Mouse (Mus musculus): ENCODE data around the gene Magi2. TPM values are rescaled to one million over a fixed set of nuclear protein-coding genes. Genes with fewer than 3 reads are reported as not detected.
A peak's percentile ranks its signal among the peaks of the same experiment; 100 is the strongest.

Magi2 gene
- polyA plus RNA-seq, 1 experiment from 2014 or later: 6.8 TPM

- Histone ChIP-seq H3K9ac (no peak overlapping the region), H3K9me3 (no peaks in the 10 kb centered on the region), H3K27ac (no peak overlapping the region), H3K4me2 (replicated peaks) (no peak overlapping the region), H3K27me3 (no peaks in the 10 kb centered on the region), H3K4me1 (no peaks in the 10 kb centered on the region), H3K4me3 (no peak overlapping the region), H3K36me3 (no peaks in the 10 kb centered on the region)
- WGBS: 93% methylated on average over 1 of the region's 1 CpGs
- no peak for ATAC-seq (ENCODE audit: low FRiP score, low read depth)
These were observed 838.2 kb downstream of the Magi2 start for GRCm38 (mm10) chr5:20065081-20065480.

DNA sequence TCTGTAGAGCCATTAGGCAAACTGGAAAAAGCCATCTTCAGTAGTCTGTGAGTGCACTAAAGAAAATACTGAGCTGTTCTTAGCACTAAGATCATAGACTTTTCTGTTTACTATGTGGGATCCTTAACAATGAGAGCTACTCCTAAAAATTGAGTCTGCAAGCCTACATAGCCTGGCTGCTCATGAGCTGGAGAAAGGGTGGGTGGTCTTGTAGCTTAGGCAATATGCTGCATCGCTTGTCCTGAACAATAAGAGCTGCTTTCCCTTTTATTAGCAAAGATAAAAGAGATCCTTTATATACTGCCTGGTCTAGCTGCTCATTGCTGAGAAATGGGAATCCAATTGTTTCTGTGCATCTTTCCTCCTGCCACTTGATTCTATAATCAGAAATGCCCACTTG, 841.7 kb downstream of the Magi2 start:
- WGBS: 74% methylated on average over 1 of the region's 1 CpGs
- Histone ChIP-seq H3K27ac (no peak overlapping the region), H3K4me2 (replicated peaks) (no peak overlapping the region), H3K4me1 (no peaks in the 10 kb centered on the region), H3K9ac (no peak overlapping the region), H3K9me3 (no peaks in the 10 kb centered on the region), H3K36me3 (no peaks in the 10 kb centered on the region), H3K4me3 (no peak overlapping the region), H3K27me3 (no peaks in the 10 kb centered on the region)
- no peak for ATAC-seq (ENCODE audit: low FRiP score, low read depth)

DNA sequence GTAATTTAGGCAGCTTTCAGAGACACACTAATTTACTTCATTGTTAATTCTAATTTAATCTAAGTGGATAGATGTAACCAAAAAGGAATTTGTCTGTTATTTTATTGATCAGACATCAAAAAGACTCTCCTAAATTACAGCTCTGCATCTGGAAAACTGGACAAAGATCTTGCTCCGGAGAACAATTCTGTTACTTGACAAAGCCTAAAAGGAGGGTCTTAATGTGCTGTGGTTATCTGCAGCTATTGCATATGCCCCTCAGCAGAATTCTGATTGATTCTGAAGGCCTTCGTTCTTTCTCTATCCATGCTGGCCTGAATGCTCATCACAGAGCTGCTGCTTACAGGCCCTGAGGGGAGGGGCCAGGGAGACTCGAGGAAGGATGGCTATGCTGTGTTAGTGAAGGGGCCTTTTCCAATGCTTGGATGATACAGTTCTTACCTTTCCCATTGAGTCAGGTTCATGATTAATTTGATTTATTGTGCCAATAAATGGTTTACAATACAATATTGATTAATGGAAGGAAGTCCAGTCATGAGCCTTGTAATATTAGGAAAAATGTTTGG, 842.2 kb downstream of the Magi2 start:
- H3K9me3 ChIP-seq: no peaks in the 10 kb centered on the region
- no peaks in the 10 kb centered on the region for H3K27me3 ChIP-seq
- 63% methylated on average over 3 of the region's 3 CpGs for WGBS
- H3K4me1 ChIP-seq: no peaks in the 10 kb centered on the region
- H3K4me2 ChIP-seq (replicated peaks): no peak overlapping the region
- no peak overlapping the region for H3K4me3 ChIP-seq
- H3K9ac ChIP-seq: no peak overlapping the region
- ATAC-seq (ENCODE audit: low FRiP score, low read depth): no peak
- no peak overlapping the region for H3K27ac ChIP-seq
- H3K36me3 ChIP-seq: no peaks in the 10 kb centered on the region

DNA sequence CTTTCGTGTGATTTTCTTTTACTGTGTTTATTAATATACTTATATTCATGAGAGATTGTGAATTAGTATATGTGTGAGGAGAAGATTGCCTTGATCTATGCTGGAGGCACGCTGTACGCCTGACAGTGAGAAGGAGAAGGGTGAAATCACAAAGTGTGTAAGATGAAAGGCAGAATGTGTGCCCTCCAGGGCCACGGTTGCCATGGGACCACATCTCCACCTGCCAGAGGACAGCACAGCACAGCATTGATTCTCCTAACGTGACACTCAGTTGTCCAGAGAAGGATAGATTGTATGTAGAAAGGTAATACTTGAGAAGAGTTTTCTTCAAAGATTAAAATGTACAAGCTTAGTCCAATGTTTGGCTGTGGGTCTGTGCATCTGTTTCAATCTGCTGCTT, 847.3 kb downstream of the Magi2 start:
- 77% methylated on average over 5 of the region's 5 CpGs for WGBS
- Histone ChIP-seq H3K27me3 (no peaks in the 10 kb centered on the region), H3K4me2 (replicated peaks) (no peak overlapping the region), H3K4me3 (no peak overlapping the region), H3K36me3 (no peaks in the 10 kb centered on the region), H3K4me1 (no peaks in the 10 kb centered on the region), H3K27ac (no peak overlapping the region), H3K9ac (no peak overlapping the region), H3K9me3 (no peaks in the 10 kb centered on the region)
- no peak for ATAC-seq (ENCODE audit: low FRiP score, low read depth)

DNA sequence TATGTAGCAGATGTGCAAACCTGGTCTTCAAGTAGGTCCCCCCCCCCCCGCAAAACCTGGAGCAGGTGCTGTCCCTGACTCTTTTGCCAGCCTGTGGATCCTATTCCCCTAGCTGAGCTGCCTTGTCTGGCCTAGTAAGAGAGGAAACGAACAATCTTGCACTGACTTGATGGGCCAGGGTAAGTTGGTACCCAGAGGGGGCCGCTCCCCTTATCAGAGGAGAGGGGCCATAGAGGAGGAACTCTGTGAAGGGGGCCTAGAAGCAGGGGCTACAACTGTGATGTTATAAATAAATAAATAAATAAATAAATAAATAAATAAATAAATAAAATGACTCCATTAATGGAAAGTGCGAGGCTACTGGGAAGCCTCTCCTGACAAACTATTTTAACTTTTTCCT, 848.0 kb downstream of the Magi2 start:
- Histone ChIP-seq H3K27me3 (no peaks in the 10 kb centered on the region), H3K27ac (no peak overlapping the region), H3K4me1 (no peaks in the 10 kb centered on the region), H3K4me2 (replicated peaks) (no peak overlapping the region), H3K9ac (no peak overlapping the region), H3K4me3 (no peak overlapping the region), H3K36me3 (no peaks in the 10 kb centered on the region), H3K9me3 (no peaks in the 10 kb centered on the region)
- no peak for ATAC-seq (ENCODE audit: low FRiP score, low read depth)
- WGBS: 91% methylated on average over 4 of the region's 4 CpGs

DNA sequence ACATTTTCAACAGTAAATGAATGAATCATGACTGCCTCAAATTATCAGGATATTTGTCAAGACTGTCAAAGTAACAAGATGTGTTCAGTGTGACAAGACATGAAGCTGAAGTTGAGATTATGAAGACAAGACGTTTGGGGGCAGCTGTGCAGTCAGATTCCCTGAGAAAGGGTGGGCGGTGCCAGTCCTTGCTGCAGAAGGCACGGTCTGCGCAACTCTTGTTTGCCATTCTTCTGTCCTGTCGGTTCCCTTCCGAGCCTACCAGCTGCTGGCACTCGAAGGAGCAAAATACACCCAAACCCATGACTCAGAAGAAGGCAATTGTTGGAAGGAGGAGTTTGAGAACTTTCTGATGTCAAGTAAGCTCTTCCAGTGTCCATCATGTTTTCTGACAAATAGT, 852.1 kb downstream of the Magi2 start:
- ATAC-seq (ENCODE audit: low FRiP score, low read depth): no peak
- H3K9me3 ChIP-seq: no peaks in the 10 kb centered on the region
- H3K9ac ChIP-seq: no peak overlapping the region
- no peak overlapping the region for H3K4me2 ChIP-seq (replicated peaks)
- no peak overlapping the region for H3K27ac ChIP-seq
- no peak overlapping the region for H3K4me3 ChIP-seq
- WGBS: 81% methylated on average over 7 of the region's 7 CpGs
- no peaks in the 10 kb centered on the region for H3K36me3 ChIP-seq
- peaks cover 14% of the 10 kb centered on the region for H3K4me1 ChIP-seq
- H3K27me3 ChIP-seq: no peaks in the 10 kb centered on the region

DNA sequence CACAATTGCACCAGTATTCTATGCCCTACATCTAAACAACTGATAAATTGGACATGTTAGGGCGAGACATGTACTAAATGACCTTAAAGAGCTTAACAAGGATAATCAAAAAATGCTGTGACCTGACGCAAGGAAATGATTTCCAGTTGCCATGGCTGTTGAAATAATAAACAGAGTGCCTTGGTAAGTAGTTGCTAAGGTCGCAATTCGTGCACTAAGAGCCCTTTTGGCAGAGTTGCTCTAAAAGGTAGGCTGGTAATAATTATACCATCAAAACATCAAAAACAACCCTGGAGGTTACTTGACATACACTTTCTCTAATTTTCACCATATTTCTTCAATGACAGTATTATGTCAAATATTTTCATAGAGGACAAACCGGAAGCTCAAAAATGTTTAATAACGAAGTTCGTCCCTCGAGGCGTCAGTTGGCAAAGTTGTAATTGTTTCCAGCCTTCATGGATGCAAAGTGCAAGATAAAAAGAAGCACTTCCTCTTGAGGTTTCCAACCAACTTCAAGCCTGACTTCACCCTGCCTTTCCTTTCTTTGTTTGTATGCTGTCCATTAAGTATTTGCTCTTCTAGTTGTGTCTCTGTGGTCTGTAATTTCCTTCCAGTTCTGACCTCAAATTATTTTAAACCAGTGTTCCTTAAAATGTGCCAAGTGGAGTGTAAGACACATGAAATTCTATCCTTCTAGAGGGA, 853.9 kb downstream of the Magi2 start:
- H3K9me3 ChIP-seq: no peaks in the 10 kb centered on the region
- H3K9ac ChIP-seq: no peak overlapping the region
- no peak overlapping the region for H3K4me2 ChIP-seq (replicated peaks)
- no peaks in the 10 kb centered on the region for H3K36me3 ChIP-seq
- H3K4me3 ChIP-seq: no peak overlapping the region
- no peaks in the 10 kb centered on the region for H3K27me3 ChIP-seq
- H3K27ac ChIP-seq: no peak overlapping the region
- no peak for ATAC-seq (ENCODE audit: low FRiP score, low read depth)
- WGBS: 22% methylated on average over 9 of the region's 9 CpGs
- peaks cover 14% of the 10 kb centered on the region for H3K4me1 ChIP-seq

- H3K27ac ChIP-seq: no peak overlapping the region
- no peak overlapping the region for H3K4me2 ChIP-seq (replicated peaks)
- WGBS: 90% methylated on average over 1 of the region's 1 CpGs
- H3K27me3 ChIP-seq: no peaks in the 10 kb centered on the region
- H3K36me3 ChIP-seq: no peaks in the 10 kb centered on the region
- H3K4me3 ChIP-seq: no peak overlapping the region
- H3K9ac ChIP-seq: no peak overlapping the region
- ATAC-seq (ENCODE audit: low FRiP score, low read depth): peak; percentile 57
- H3K4me1 ChIP-seq: peaks cover 14% of the 10 kb centered on the region
- H3K9me3 ChIP-seq: no peaks in the 10 kb centered on the region
These were observed 855.5 kb downstream of the Magi2 start for GRCm38 (mm10) chr5:20082368-20082767.

DNA sequence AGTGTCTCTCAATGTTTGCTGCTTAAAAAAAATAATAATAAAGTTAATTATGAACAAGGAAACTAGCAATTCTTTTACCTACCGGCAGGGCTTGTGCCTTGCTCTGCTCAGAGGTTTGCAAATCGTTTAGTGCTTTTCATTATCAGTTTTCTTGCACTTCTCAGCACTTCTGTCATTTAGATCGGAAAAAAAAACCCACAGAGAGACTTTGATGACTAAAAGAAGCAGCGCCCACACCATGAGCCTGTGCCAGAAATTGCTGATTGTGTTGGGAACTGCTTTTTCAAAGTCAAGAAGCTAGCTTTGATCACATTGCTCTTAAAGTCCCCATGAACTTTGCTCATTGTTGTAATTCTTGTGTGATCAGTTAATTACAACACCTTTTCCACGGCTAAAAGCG, 860.2 kb downstream of the Magi2 start:
- no peaks in the 10 kb centered on the region for H3K36me3 ChIP-seq
- no peak overlapping the region for H3K27ac ChIP-seq
- H3K9ac ChIP-seq: no peak overlapping the region
- no peak for ATAC-seq (ENCODE audit: low FRiP score, low read depth)
- no peaks in the 10 kb centered on the region for H3K9me3 ChIP-seq
- no peaks in the 10 kb centered on the region for H3K27me3 ChIP-seq
- no peak overlapping the region for H3K4me3 ChIP-seq
- WGBS: 60% methylated on average over 6 of the region's 6 CpGs
- no peak overlapping the region for H3K4me2 ChIP-seq (replicated peaks)
- H3K4me1 ChIP-seq: 0 out of 2 replicates have a peak, but pooled peaks cover 3% of the 10 kb centered on the region

- H3K27me3 ChIP-seq: no peaks in the 10 kb centered on the region
- H3K9me3 ChIP-seq: no peaks in the 10 kb centered on the region
- no peak overlapping the region for H3K4me3 ChIP-seq
- H3K27ac ChIP-seq: no peak overlapping the region
- H3K4me2 ChIP-seq (replicated peaks): no peak overlapping the region
- no peaks in the 10 kb centered on the region for H3K36me3 ChIP-seq
- no peaks in the 10 kb centered on the region for H3K4me1 ChIP-seq
- no peak overlapping the region for H3K9ac ChIP-seq
- no peak for ATAC-seq (ENCODE audit: low FRiP score, low read depth)
These were observed 877.0 kb downstream of the Magi2 start for GRCm38 (mm10) chr5:20103869-20104268.

- Histone ChIP-seq H3K27ac (no peak overlapping the region), H3K27me3 (no peaks in the 10 kb centered on the region), H3K4me3 (no peak overlapping the region), H3K36me3 (no peaks in the 10 kb centered on the region), H3K4me1 (no peaks in the 10 kb centered on the region), H3K9me3 (no peaks in the 10 kb centered on the region), H3K9ac (no peak overlapping the region), H3K4me2 (replicated peaks) (no peak overlapping the region)
- ATAC-seq (ENCODE audit: low FRiP score, low read depth): no peak
- 72% methylated on average over 3 of the region's 3 CpGs for WGBS
These were observed 877.7 kb downstream of the Magi2 start for GRCm38 (mm10) chr5:20104496-20104895.

GRCm38 (mm10) chr5:20109496-20109895, 882.7 kb downstream of the Magi2 start:
- Histone ChIP-seq H3K27ac (no peak overlapping the region), H3K36me3 (no peaks in the 10 kb centered on the region), H3K4me3 (no peak overlapping the region), H3K27me3 (no peaks in the 10 kb centered on the region), H3K4me1 (no peaks in the 10 kb centered on the region), H3K9me3 (no peaks in the 10 kb centered on the region), H3K4me2 (replicated peaks) (no peak overlapping the region), H3K9ac (no peak overlapping the region)
- ATAC-seq (ENCODE audit: low FRiP score, low read depth): no peak
- WGBS: 81% methylated on average over 3 of the region's 3 CpGs

DNA sequence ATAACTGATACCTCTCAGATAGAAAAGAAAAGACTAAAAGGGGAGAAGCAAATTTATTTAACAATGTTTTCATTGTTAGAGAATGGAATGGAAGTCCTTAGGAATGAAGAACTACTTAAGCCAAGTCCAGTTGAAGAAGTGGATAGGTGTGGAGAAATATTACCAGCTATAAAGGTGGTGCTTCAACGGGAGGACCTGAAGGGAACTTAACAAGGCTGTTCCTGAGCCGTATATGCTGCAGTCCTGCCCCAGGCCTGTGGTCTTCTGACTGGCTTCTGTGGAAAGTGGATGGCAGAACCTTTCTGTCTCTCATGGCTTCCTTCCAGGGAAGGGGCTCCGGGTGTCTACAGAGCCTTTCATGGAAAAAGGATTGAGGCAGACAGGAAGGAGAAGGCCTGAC, 890.3 kb downstream of the Magi2 start:
- no peak overlapping the region for H3K27ac ChIP-seq
- no peaks in the 10 kb centered on the region for H3K27me3 ChIP-seq
- H3K9ac ChIP-seq: no peak overlapping the region
- no peak overlapping the region for H3K4me3 ChIP-seq
- ATAC-seq (ENCODE audit: low FRiP score, low read depth): no peak
- no peaks in the 10 kb centered on the region for H3K4me1 ChIP-seq
- H3K9me3 ChIP-seq: no peaks in the 10 kb centered on the region
- no peak overlapping the region for H3K4me2 ChIP-seq (replicated peaks)
- 52% methylated on average over 3 of the region's 3 CpGs for WGBS
- H3K36me3 ChIP-seq: no peaks in the 10 kb centered on the region

Measured in limb, embryonic 13.5 days (tissue).